Mouse (Mus musculus): ENCODE measurements around the gene Pyy.

GRCm38 (mm10) chr11:102137625-102138446 lies 30.2 kb upstream of the Pyy start:
- no peak for TF ChIP-seq CTCF (IDR thresholded peaks at IDR 0.05; ENCODE audit: extremely low read depth, insufficient read depth, insufficient read length, insufficient replicate concordance)
- TF ChIP-seq POLR2A (IDR thresholded peaks at IDR 0.05; ENCODE audit: low read depth, low read length): no peak
